Mouse (Mus musculus) liver, embryonic 15.5 days (tissue): ENCODE measurements around the gene Proser2. TPM values are rescaled to one million over a fixed set of nuclear protein-coding genes. Genes with fewer than 3 reads are reported as not detected.

Source experiments
- ATAC-seq: fragments of 200-750 bp; cut with Nextera tagmentation; 2 replicates; pipeline ENCODE4 v1.8.0; 2017; ENCODE audit warnings: moderate number of reproducible peaks, mild to moderate bottlenecking, moderate library complexity; ENCODE audit not compliant: insufficient read depth
- H3K27ac ChIP-seq: fragments of 300-500 bp; sonication (generic); replicated peaks from 2 replicates; pipeline ENCODE4 v1.5.1; 2015; ENCODE audit warnings: mild to moderate bottlenecking, inconsistent platforms
- H3K27me3 ChIP-seq: fragments of 300-500 bp; sonication (generic); 2 replicates; pipeline ENCODE4 v1.6.1; 2015; ENCODE audit warnings: mild to moderate bottlenecking, inconsistent platforms
- H3K36me3 ChIP-seq: fragments of 300-500 bp; sonication (generic); replicated peaks from 2 replicates; pipeline ENCODE4 v1.6.1; 2015; ENCODE audit warnings: moderate library complexity, mild to moderate bottlenecking, inconsistent platforms
- H3K4me1 ChIP-seq: fragments of 300-500 bp; sonication (generic); replicated peaks from 2 replicates; pipeline ENCODE4 v1.6.1; 2015; ENCODE audit warnings: inconsistent platforms
- H3K4me2 ChIP-seq: fragments of 300-500 bp; sonication (generic); 2 replicates; pipeline ENCODE4 v1.6.1; 2015; ENCODE audit warnings: moderate library complexity, mild to moderate bottlenecking, inconsistent platforms
- H3K4me3 ChIP-seq: fragments of 300-500 bp; sonication (generic); replicated peaks from 2 replicates; pipeline ENCODE4 v1.5.1; 2015; ENCODE audit warnings: mild to moderate bottlenecking, inconsistent platforms
- H3K9ac ChIP-seq: fragments of 300-500 bp; sonication (generic); 2 replicates; pipeline ENCODE4 v1.6.1; 2015; ENCODE audit warnings: moderate library complexity, mild to moderate bottlenecking, inconsistent platforms
- H3K9me3 ChIP-seq: fragments of 300-500 bp; sonication (generic); replicated peaks from 2 replicates; pipeline ENCODE4 v1.6.1; 2016; ENCODE audit warnings: inconsistent platforms
- WGBS: fragments of 180-500 bp; shearing (Covaris S2); methylation state at CpG from one replicate; pipeline ENCODE4 v1.1.7; 2015; ENCODE audit warnings: mixed read lengths; ENCODE audit not compliant: insufficient replicate concordance; 5-methylcytosine and 5-hydroxymethylcytosine counted together
- polyA plus RNA-seq: library from polyadenylated mRNA; unstranded; fragments of >200 nt; fragmentation: Nextera tagmentation; extraction: Ambion mirVana; gene quantifications from 2 replicates; pipeline ENCODE4 v1.2.1, GENCODE M21; 2015

Proser2 gene
- polyA plus RNA-seq, 1 experiment from 2014 or later: 6.4 TPM

GRCm38 (mm10) chr2:6128136-6128805, 1.7 kb downstream of the Proser2 start:
- no peaks in the 10 kb centered on the region for H3K36me3 ChIP-seq
- H3K9me3 ChIP-seq: no peaks in the 10 kb centered on the region
- H3K9ac ChIP-seq: no peak overlapping the region
- WGBS: 35% methylated on average over 11 of the region's 11 CpGs
- H3K4me1 ChIP-seq: peaks cover 7% of the 10 kb centered on the region; the same call in 1 of the 2 replicates
- no peak for ATAC-seq
- peak overlapping the region; percentile 64 for H3K4me2 ChIP-seq
- no peak overlapping the region for H3K27ac ChIP-seq
- H3K4me3 ChIP-seq: no peak overlapping the region
- H3K27me3 ChIP-seq: peaks cover 54% of the 10 kb centered on the region

- Histone ChIP-seq H3K27ac (no peak overlapping the region), H3K9me3 (no peaks in the 10 kb centered on the region), H3K4me2 (no peak overlapping the region), H3K9ac (no peak overlapping the region), H3K36me3 (no peaks in the 10 kb centered on the region), H3K27me3 (peaks cover 7% of the 10 kb centered on the region), H3K4me1 (0 out of 2 replicates have a peak, but pooled peaks cover 5% of the 10 kb centered on the region), H3K4me3 (no peak overlapping the region)
- WGBS: 67% methylated on average over 7 of the region's 7 CpGs
- ATAC-seq: no peak; the same call in 1 of the 2 replicates
Observed at GRCm38 (mm10) chr2:6123046-6123445, 7.0 kb downstream of the Proser2 start.

GRCm38 (mm10) chr2:6121091-6121490, 8.9 kb downstream of the Proser2 start:
- H3K4me3 ChIP-seq: no peak overlapping the region
- 32% methylated on average over 2 of the region's 2 CpGs for WGBS
- no peak overlapping the region for H3K4me2 ChIP-seq
- no peak for ATAC-seq
- H3K27me3 ChIP-seq: no peaks in the 10 kb centered on the region
- H3K9ac ChIP-seq: no peak overlapping the region
- 0 out of 2 replicates have a peak, but pooled peaks cover 5% of the 10 kb centered on the region for H3K4me1 ChIP-seq
- H3K9me3 ChIP-seq: no peaks in the 10 kb centered on the region
- no peak overlapping the region for H3K27ac ChIP-seq
- no peaks in the 10 kb centered on the region for H3K36me3 ChIP-seq

GRCm38 (mm10) chr2:6118246-6118645, 11.8 kb downstream of the Proser2 start:
- Histone ChIP-seq H3K36me3 (no peaks in the 10 kb centered on the region), H3K4me3 (no peak overlapping the region), H3K9ac (no peak overlapping the region), H3K4me2 (no peak overlapping the region), H3K4me1 (0 out of 2 replicates have a peak, but pooled peaks cover 5% of the 10 kb centered on the region), H3K9me3 (no peaks in the 10 kb centered on the region), H3K27me3 (no peaks in the 10 kb centered on the region), H3K27ac (no peak overlapping the region)
- WGBS: 59% methylated on average over 10 of the region's 10 CpGs
- ATAC-seq: no peak

- Histone ChIP-seq H3K4me1 (no peaks in the 10 kb centered on the region), H3K4me3 (no peak overlapping the region), H3K4me2 (no peak overlapping the region), H3K9ac (no peak overlapping the region), H3K9me3 (no peaks in the 10 kb centered on the region), H3K27ac (no peak overlapping the region), H3K27me3 (no peaks in the 10 kb centered on the region), H3K36me3 (peaks cover 2% of the 10 kb centered on the region; the same call in 1 of the 2 replicates)
- 83% methylated on average over 12 of the region's 12 CpGs for WGBS
- no peak for ATAC-seq
Observed at GRCm38 (mm10) chr2:6113792-6114191, 16.2 kb downstream of the Proser2 start.

GRCm38 (mm10) chr2:6112619-6113018, 17.4 kb downstream of the Proser2 start:
- no peak for ATAC-seq
- no peak overlapping the region for H3K27ac ChIP-seq
- H3K4me3 ChIP-seq: no peak overlapping the region
- no peaks in the 10 kb centered on the region for H3K27me3 ChIP-seq
- H3K4me2 ChIP-seq: no peak overlapping the region
- no peaks in the 10 kb centered on the region for H3K4me1 ChIP-seq
- WGBS: 52% methylated on average over 4 of the region's 4 CpGs
- peaks cover 7% of the 10 kb centered on the region; the same call in 1 of the 2 replicates for H3K36me3 ChIP-seq
- H3K9me3 ChIP-seq: no peaks in the 10 kb centered on the region
- H3K9ac ChIP-seq: no peak overlapping the region

GRCm38 (mm10) chr2:6105437-6105836, 24.6 kb downstream of the Proser2 start:
- 77% methylated on average over 2 of the region's 2 CpGs for WGBS

GRCm38 (mm10) chr2:6100755-6101154, 29.3 kb downstream of the Proser2 start:
- no peaks in the 10 kb centered on the region for H3K36me3 ChIP-seq
- H3K9ac ChIP-seq: no peak overlapping the region
- H3K4me3 ChIP-seq: 0 out of 2 replicates have a peak overlapping the region, but pooled peaks have one; percentile 15
- no peak for ATAC-seq
- H3K27me3 ChIP-seq: peaks cover 55% of the 10 kb centered on the region
- H3K9me3 ChIP-seq: no peaks in the 10 kb centered on the region
- 29% methylated on average over 20 of the region's 20 CpGs for WGBS
- peak overlapping the region; percentile 51 for H3K4me2 ChIP-seq
- peaks cover 4% of the 10 kb centered on the region; the same call in 1 of the 2 replicates for H3K4me1 ChIP-seq
- H3K27ac ChIP-seq: no peak overlapping the region

More at GRCm38 (mm10) chr2:6105437-6105836, 24.6 kb downstream of the Proser2 start:
- no peak for ATAC-seq
- Histone ChIP-seq H3K4me1 (peaks cover 3% of the 10 kb centered on the region; the same call in 1 of the 2 replicates), H3K27me3 (peaks cover 24% of the 10 kb centered on the region), H3K27ac (no peak overlapping the region), H3K9ac (no peak overlapping the region), H3K4me2 (no peak overlapping the region), H3K4me3 (no peak overlapping the region), H3K36me3 (peaks cover 10% of the 10 kb centered on the region; the same call in 1 of the 2 replicates), H3K9me3 (no peaks in the 10 kb centered on the region)

GRCm38 (mm10) chr2:6100027-6100749, 29.8 kb downstream of the Proser2 start:
- Histone ChIP-seq H3K27me3 (peaks cover 55% of the 10 kb centered on the region), H3K36me3 (no peaks in the 10 kb centered on the region), H3K9me3 (no peaks in the 10 kb centered on the region), H3K4me1 (peaks cover 4% of the 10 kb centered on the region; the same call in 1 of the 2 replicates), H3K27ac (no peak overlapping the region), H3K4me3 (peak overlapping the region; percentile 15; the same call in 1 of the 2 replicates), H3K9ac (no peak overlapping the region), H3K4me2 (peak overlapping the region; percentile 51)
- 4% methylated on average over 51 of the region's 51 CpGs for WGBS
- no peak for ATAC-seq

- Histone ChIP-seq H3K27me3 (peaks cover 55% of the 10 kb centered on the region), H3K4me1 (peaks cover 4% of the 10 kb centered on the region; the same call in 1 of the 2 replicates), H3K27ac (no peak overlapping the region), H3K4me2 (no peak overlapping the region), H3K36me3 (no peaks in the 10 kb centered on the region), H3K9ac (no peak overlapping the region), H3K9me3 (no peaks in the 10 kb centered on the region), H3K4me3 (no peak overlapping the region)
- 53% methylated on average over 9 of the region's 9 CpGs for WGBS
- ATAC-seq: no peak
Observed at GRCm38 (mm10) chr2:6099443-6099842, 30.6 kb downstream of the Proser2 start.

GRCm38 (mm10) chr2:6098924-6099323, 31.1 kb downstream of the Proser2 start:
- Histone ChIP-seq H3K4me3 (no peak overlapping the region), H3K4me1 (peaks cover 4% of the 10 kb centered on the region; the same call in 1 of the 2 replicates), H3K9me3 (no peaks in the 10 kb centered on the region), H3K4me2 (no peak overlapping the region), H3K9ac (no peak overlapping the region), H3K27me3 (peaks cover 55% of the 10 kb centered on the region), H3K27ac (no peak overlapping the region), H3K36me3 (no peaks in the 10 kb centered on the region)
- ATAC-seq: no peak
- whole genome bisulfite sequencing: 25% methylated on average over 6 of the region's 6 CpGs
